Mouse (Mus musculus) stomach, postnatal 0 days (tissue): ENCODE data around the gene Armt1. TPM values are rescaled to one million over a fixed set of nuclear protein-coding genes. Genes with fewer than 3 reads are reported as not detected.
A peak's percentile ranks its signal among the peaks of the same experiment; 100 is the strongest.

ENCODE experiments used
- ATAC-seq: fragments of 200-750 bp; cut with Nextera tagmentation; 2 replicates; pipeline ENCODE4 v1.8.0; 2017; ENCODE audit not compliant: low FRiP score, low TSS enrichment
- DNase-seq: peaks from one replicate; pipeline ENCODE4 v3.0.0-alpha.2; 2016; ENCODE audit warnings: low spot score
- H3K27ac ChIP-seq: fragments of 300-500 bp; sonication (generic); replicated peaks from 2 replicates; pipeline ENCODE4 v1.5.1; 2014; ENCODE audit warnings: mild to moderate bottlenecking, control low read depth
- H3K27me3 ChIP-seq: fragments of 300-500 bp; sonication (generic); 2 replicates; pipeline ENCODE4 v1.6.1; 2014; ENCODE audit warnings: low read length; ENCODE audit not compliant: control insufficient read depth, insufficient read depth
- H3K36me3 ChIP-seq: fragments of 300-500 bp; sonication (generic); 2 replicates; pipeline ENCODE4 v1.6.1; 2014; ENCODE audit warnings: low read length, mixed read lengths; ENCODE audit not compliant: control insufficient read depth, insufficient read depth
- H3K4me1 ChIP-seq: fragments of 300-500 bp; sonication (generic); replicated peaks from 2 replicates; pipeline ENCODE4 v1.6.1; 2014; ENCODE audit warnings: antibody characterized with exemption; ENCODE audit not compliant: control insufficient read depth, insufficient read depth
- H3K4me2 ChIP-seq: fragments of 300-500 bp; sonication (generic); replicated peaks from 2 replicates; pipeline ENCODE4 v1.6.1; 2014; ENCODE audit warnings: low read depth, mild to moderate bottlenecking, control low read depth, moderate library complexity
- H3K4me3 ChIP-seq: fragments of 300-500 bp; sonication (generic); 2 replicates; pipeline ENCODE4 v1.5.1; 2014; ENCODE audit warnings: low read depth, low read length, control low read depth
- H3K9ac ChIP-seq: fragments of 300-500 bp; sonication (generic); 2 replicates; pipeline ENCODE4 v1.6.1; 2014; ENCODE audit warnings: mild to moderate bottlenecking, low read length, control low read depth, mixed read lengths
- H3K9me3 ChIP-seq: fragments of 300-500 bp; sonication (generic); 2 replicates; pipeline ENCODE4 v1.6.1; 2016; ENCODE audit warnings: low read length; ENCODE audit not compliant: control insufficient read depth
- CTCF ChIP-seq: IDR thresholded peaks from 2 replicates; pipeline ENCODE4 v1.5.1; 2016; ENCODE audit warnings: antibody characterized with exemption, low read depth, mild to moderate bottlenecking, moderate library complexity
- EP300 ChIP-seq: optimal IDR thresholded peaks from 2 replicates; pipeline ENCODE3; 2016; ENCODE audit warnings: antibody characterized with exemption
- WGBS: fragments of 180-500 bp; shearing (Covaris S2); extraction: QIAGEN DNeasy Blood & Tissue Kit; methylation state at CpG from one replicate; pipeline ENCODE4 v1.1.7; 2014; 5-methylcytosine and 5-hydroxymethylcytosine counted together
- polyA plus RNA-seq: library from polyadenylated mRNA; unstranded; fragments of >200 nt; fragmentation: Nextera tagmentation; extraction: Ambion mirVana; gene quantifications from 2 replicates; pipeline ENCODE4 v1.2.1, GENCODE M21; 2015

The Armt1 gene
- polyA plus RNA-seq, 1 experiment from 2014 or later = 7.5 TPM

DNA sequence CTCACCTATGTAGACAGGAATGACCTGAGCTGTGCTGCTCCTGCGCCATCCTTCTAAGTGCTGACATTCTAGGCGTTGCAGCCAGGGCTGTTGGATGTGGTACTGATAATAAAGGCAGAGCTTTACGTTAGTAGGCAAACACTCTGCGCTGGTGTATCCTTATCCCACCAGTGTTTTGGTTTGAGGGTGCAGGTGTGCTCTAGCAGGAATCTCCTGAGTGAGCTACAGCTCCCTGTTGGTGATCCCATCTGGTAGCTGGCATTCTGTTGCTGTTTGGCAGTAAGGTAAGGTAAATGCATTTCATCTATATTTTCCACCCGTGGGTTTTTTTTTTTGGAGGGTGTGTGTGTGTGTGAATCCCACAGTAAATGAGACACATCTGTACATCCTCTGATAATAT lies 34.2 kb upstream of the Armt1 start:
- no peak for DNase-seq
- H3K9me3 ChIP-seq = no peaks in the 10 kb centered on the region
- no peak overlapping the region for H3K4me2 ChIP-seq
- no peak overlapping the region for H3K27ac ChIP-seq
- WGBS = 64% methylated on average over 5 of the region's 5 CpGs
- TF ChIP-seq CTCF (no peak), EP300 (no peak)
- no peaks in the 10 kb centered on the region for H3K4me1 ChIP-seq
- no peak overlapping the region for H3K9ac ChIP-seq
- no peak for ATAC-seq
- peaks cover 5% of the 10 kb centered on the region; the same call in 1 of the 2 replicates for H3K36me3 ChIP-seq
- H3K4me3 ChIP-seq = no peak overlapping the region
- no peaks in the 10 kb centered on the region for H3K27me3 ChIP-seq

DNA sequence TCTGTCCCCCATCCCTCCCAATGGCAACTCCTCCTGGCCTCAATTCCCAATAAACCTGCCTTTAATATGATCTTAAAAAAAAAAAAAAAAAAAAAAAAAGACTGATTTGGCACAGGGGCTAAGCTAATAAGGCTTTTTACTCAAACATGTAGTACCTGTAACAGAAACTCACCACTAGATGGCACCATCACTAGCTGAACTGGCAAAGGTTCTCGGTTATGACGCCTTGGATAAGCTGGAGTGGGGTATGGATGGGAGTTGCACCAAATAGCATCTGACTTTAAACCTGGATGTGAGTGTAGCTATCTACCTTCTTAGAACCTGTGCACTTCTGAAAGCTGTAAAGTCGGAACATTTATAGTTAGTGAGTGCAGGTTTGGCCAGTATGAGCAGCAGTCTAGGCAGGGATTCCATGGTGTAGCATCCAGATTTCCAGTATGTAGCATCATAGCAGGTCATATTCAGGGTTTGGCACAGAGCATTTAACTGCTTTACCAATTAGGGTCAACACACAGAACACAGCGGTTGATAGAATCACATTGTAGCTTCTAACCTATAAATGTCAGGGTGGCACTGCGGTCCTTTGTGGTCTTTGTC lies 27.3 kb upstream of the Armt1 start:
- H3K27me3 ChIP-seq = no peaks in the 10 kb centered on the region
- no peak overlapping the region for H3K27ac ChIP-seq
- ATAC-seq (peak; percentile 42; the same call in 1 of the 2 replicates), DNase-seq (no peak)
- no peak overlapping the region for H3K9ac ChIP-seq
- peak; percentile 83 for TF ChIP-seq CTCF
- no peak for TF ChIP-seq EP300
- WGBS = 63% methylated on average over 5 of the region's 5 CpGs
- no peak overlapping the region for H3K4me2 ChIP-seq
- no peaks in the 10 kb centered on the region for H3K9me3 ChIP-seq
- no peak overlapping the region for H3K4me3 ChIP-seq
- H3K4me1 ChIP-seq = no peaks in the 10 kb centered on the region
- peaks cover 5% of the 10 kb centered on the region; the same call in 1 of the 2 replicates for H3K36me3 ChIP-seq

DNA sequence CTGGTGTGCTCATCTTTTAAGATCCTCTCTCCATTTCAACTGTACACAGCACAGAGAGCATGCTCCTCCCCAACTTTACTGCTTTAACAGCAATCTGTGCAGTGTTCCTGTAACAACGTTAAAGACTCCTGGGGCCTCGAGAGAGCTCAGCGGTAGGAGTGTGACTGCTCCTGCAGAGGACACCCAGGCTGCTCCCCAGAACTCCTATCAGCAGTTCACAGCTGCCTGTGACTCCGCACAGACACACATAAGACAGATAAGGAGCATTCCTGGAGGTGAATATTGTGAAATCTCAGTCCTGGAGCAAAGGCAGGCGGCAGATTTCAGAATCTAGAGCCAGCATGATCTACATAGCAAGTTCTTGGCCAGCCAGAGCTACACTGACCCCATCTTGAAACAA lies 26.8 kb upstream of the Armt1 start:
- DNase-seq (no peak), ATAC-seq (no peak)
- no peaks in the 10 kb centered on the region for H3K9me3 ChIP-seq
- TF ChIP-seq EP300 (no peak), CTCF (no peak)
- no peak overlapping the region for H3K4me3 ChIP-seq
- H3K4me1 ChIP-seq = no peaks in the 10 kb centered on the region
- H3K27ac ChIP-seq = no peak overlapping the region
- H3K4me2 ChIP-seq = no peak overlapping the region
- peaks cover 8% of the 10 kb centered on the region; the same call in 1 of the 2 replicates for H3K36me3 ChIP-seq
- H3K27me3 ChIP-seq = no peaks in the 10 kb centered on the region
- WGBS = 70% methylated on average over 5 of the region's 5 CpGs
- H3K9ac ChIP-seq = no peak overlapping the region

DNA sequence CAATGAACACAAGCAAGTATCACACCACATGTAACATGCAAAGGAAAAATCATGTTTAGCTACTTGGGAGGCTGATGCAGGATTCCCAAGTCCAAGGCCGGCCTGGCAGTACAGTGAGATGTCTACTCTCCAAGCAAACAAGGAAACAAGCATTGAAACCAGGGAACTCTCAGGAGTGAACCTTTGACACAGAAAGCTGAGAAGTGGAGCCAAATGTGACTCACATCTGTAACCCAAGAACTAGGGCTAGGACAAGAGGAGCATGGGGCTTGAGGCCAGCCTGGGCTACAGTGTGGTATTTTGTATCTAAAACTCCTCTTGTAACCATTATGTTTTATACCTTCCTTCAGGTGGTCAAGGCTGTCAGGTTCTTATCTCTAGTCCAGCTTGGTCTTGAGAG lies 25.1 kb upstream of the Armt1 start:
- no peaks in the 10 kb centered on the region for H3K27me3 ChIP-seq
- TF ChIP-seq EP300 (no peak), CTCF (no peak)
- no peak overlapping the region for H3K4me2 ChIP-seq
- DNase-seq (no peak), ATAC-seq (peak; percentile 78)
- 78% methylated on average over 1 of the region's 1 CpGs for WGBS
- H3K4me3 ChIP-seq = no peak overlapping the region
- H3K9ac ChIP-seq = no peak overlapping the region
- H3K27ac ChIP-seq = no peak overlapping the region
- H3K4me1 ChIP-seq = no peaks in the 10 kb centered on the region
- H3K9me3 ChIP-seq = no peaks in the 10 kb centered on the region
- peaks cover 7% of the 10 kb centered on the region; the same call in 1 of the 2 replicates for H3K36me3 ChIP-seq

DNA sequence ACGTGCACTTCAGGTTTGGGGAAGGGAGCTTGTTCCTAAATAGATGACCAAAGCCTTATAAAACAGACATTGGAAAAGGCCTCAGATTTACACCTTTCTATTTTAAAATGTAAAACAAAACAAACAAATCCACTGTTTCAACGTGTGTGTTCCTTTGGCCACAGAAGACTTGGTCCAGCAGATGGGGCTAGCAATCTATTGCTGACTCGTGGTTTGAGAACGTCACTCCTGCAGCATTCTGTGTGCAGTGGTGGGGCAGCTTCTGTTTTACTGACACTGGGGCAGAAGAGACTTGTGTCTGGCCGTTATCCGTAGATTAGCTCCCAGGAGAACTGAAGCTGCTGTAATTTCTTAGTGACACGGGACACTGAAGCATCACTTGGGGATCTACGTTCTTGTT lies 7.0 kb upstream of the Armt1 start:
- Histone ChIP-seq H3K27me3 (no peaks in the 10 kb centered on the region), H3K4me3 (no peak overlapping the region), H3K27ac (no peak overlapping the region), H3K9me3 (no peaks in the 10 kb centered on the region), H3K36me3 (peaks cover 6% of the 10 kb centered on the region), H3K9ac (no peak overlapping the region), H3K4me2 (no peak overlapping the region), H3K4me1 (no peaks in the 10 kb centered on the region)
- TF ChIP-seq EP300 (no peak), CTCF (peak; percentile 61)
- WGBS = 68% methylated on average over 8 of the region's 8 CpGs
- no peak for ATAC-seq
- no peak for DNase-seq

DNA sequence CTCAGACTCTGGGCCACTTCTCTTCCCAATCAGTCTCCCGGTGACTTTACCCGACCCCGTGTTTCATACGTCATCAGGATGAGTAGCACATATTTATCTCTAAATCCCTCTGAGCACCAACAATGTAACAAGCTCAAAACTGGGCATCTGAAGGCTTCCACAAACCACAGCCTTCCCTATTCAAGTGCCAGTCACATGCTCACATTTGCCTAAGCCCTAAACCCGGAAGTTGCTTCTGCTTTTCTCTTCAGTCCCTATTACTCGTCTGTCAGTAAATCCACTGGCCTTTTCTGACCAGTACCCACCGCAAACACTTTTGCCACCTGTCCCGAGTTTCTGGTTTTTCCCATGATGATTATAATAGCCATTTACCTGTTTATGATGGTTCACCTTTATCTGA lies 1.9 kb upstream of the Armt1 start:
- Histone ChIP-seq H3K27ac (no peak overlapping the region), H3K4me2 (no peak overlapping the region), H3K4me3 (no peak overlapping the region), H3K27me3 (no peaks in the 10 kb centered on the region), H3K4me1 (no peaks in the 10 kb centered on the region), H3K9ac (no peak overlapping the region), H3K9me3 (no peaks in the 10 kb centered on the region), H3K36me3 (peaks cover 3% of the 10 kb centered on the region)
- 80% methylated on average over 8 of the region's 8 CpGs for WGBS
- ATAC-seq = no peak
- TF ChIP-seq EP300 (no peak), CTCF (no peak)
- DNase-seq = no peak
